Mouse (Mus musculus) activated CD4-positive, CD25-positive, alpha-beta regulatory T cell (primary cell): Measurements from ENCODE around the gene Spg7. TPM values are rescaled to one million over a fixed set of nuclear protein-coding genes. Genes with fewer than 3 reads are reported as not detected.

Experiments used
- polyA plus RNA-seq, 2 experiments: library from polyadenylated mRNA; unstranded; fragments of 100-300 nt; shearing (Covaris generic); gene quantifications; one replicate each; pipeline ENCODE4 v1.2.1; 2017

Gene Spg7
- 10 to 100 TPM; 42.0 to 65.5 TPM for polyA plus RNA-seq

DNA sequence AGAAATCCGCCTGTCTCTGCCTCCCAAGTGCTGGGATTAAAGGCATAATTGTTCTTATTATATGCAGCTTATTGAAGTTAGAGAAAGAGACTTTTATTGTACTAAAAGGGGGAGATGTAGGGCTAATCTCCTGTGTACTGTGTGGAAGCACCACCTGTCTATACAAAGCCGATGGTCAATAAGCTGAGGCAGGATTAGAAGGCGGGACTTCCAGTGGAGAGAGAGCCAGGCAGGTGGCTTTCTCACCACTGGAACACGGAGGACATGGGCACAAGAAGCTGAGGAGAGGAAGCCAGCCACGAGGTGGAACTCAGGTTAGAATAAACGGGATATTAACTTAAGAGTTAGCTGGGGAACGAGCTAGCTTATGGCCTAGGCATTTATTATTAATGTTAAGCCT, at the start of gene Spg7:
TSS of gene Spg7 (plus strand) at position 222 of the 400 bp plus-strand sequence.

DNA sequence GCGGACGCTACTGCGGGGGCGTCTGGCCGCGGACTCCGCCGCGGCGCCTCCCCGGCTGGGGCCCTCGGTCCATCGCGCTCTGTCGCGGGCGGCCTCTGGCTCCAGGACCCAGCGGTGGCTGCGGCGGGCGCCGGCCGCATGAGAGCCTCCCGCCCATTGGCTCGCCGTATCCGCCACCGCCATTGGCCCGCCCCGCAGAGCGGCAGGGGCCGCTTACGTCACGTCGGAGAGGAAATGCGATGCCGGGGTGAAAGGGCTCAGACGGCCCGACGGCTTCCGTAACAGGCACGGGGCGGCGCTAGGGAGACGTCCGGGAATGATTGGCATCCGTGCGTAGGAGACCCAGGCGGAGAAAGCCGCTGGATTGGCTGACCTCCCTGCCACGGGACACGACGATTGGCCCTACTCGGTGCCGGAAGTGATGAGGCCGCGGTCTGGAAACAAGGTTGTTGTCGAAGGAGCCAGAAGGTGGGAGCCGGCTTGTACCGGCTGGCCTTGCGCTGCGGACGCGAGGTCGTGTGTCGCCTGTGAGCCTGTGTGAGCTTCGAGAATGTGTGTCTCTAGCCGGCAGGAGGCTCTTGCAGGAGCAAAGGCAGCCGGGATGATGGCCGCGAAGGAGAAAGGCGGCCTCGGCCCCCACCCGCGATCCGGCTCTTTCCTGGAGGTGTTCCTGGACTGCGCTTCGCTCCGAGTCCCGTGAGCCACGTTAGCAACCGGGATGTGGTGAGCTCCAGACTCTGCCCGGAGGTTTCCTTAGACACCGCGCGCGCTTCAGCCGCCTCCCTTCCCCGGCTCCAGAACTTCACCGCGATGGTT, 20.4 kb upstream of the Spg7 start, which contains the start of gene Ankrd11:
TSS of gene Ankrd11 (minus strand) at position 120 of the 816 bp plus-strand sequence.

DNA sequence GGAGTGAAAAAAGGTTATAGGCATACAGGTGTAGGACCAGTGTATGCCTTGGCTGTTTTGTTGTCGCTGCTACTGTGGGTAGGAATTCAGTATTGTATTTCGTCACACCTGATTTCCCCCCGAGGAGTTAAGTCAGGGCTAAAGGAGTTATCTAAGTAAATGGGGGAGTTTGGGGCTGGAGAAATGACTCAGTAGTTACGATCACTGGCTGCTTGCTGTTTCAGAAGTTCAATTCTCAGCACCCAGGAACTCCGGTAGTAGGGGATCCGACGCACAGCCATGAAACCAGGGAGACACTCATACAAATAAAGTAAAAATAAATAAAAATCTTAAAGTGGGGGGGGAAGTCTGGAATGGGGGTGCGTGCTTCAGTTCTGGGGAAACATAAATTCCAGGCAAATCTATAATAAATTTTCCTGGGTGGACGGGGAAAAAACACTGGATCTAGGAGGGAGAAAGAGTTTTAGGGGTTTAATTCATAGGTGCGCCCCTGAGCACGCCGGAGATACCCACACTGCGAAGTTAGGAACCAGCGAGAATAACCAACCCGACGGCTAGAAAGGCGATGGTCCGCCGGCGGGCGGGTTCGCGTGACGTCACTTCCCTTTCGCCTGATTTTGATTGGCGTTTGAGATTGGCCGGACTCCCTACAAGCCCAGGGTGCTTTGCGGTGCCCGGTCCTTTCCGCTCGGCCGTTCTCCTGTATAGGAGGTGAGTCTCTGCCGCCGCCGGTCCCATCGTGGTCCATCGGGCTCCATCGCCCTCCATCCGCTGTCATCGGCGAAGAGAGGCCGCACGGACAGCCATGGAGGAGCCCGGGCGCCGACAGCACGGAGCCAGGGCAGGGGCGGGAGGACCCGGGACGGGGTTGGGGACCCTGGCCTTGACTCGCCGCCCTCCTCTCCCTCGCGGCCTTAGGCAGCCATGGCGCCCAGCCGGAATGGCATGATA, 39.3 kb downstream of the Spg7 start, which contains the start of gene Rpl13:
TSS of gene Rpl13 (plus strand) at position 616 of the 951 bp plus-strand sequence.

DNA sequence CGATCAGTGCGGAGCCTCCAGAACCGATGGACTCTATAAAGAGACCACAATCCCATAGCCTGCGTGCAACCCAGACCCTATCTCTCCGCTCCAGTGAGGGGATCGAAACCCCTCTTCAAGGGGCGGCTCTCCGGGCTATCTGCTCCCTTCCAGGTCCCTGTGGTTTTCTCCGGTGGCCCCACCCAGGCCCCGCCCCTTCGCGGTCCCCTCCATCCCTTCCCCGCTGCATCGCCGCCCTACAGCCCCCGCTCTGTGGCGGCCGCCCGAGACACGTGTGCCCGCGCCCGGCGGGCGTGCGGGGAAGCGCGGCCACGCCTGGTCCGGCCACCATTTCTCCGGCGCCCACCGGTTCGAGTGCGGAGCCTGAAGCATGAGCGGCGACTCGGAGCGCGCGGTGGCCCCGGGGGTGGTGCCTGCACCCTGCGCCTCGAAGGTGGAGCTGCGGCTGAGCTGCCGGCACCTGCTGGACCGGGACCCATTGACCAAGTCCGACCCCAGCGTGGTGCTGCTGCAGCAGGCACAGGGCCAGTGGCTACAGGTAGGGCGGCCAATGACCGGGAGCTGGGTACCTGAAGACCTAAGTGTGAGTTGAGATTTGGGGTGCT, 54.5 kb downstream of the Spg7 start, which contains the start of gene Cpne7:
TSS of gene Cpne7 (plus strand) at position 248 of the 605 bp plus-strand sequence.

Other genes starting within 250 kb of the Spg7 start
- gene Cdh15, start 215.0 kb upstream of the Spg7 start, polyA plus RNA-seq, result under 1 TPM; 0.13 to 0.16 TPM
- gene Ankrd11, start 20.7 kb upstream of the Spg7 start, polyA plus RNA-seq, result 100 to 1,000 TPM; 215 to 236 TPM
- gene Rpl13, start 39.4 kb downstream of the Spg7 start, polyA plus RNA-seq, result 1,000 to 10,000 TPM in 1 of 2 experiments, 100 to 1,000 TPM in 1; 680 to 1,054 TPM
- gene Cpne7, start 54.4 kb downstream of the Spg7 start, polyA plus RNA-seq, result 1 to 10 TPM in 1 of 2 experiments, under 1 TPM in 1; 0.82 to 2.5 TPM
- gene Sult5a1, start 95.4 kb downstream of the Spg7 start, polyA plus RNA-seq, result 1 to 10 TPM in 1 of 2 experiments, not detected in 1; 1.7 TPM
- under 1 TPM in 1 of 2 experiments, not detected in 1; 0.07 TPM for gene Dpep1, start 123.3 kb downstream of the Spg7 start, polyA plus RNA-seq
- gene Chmp1a, start 149.8 kb downstream of the Spg7 start, polyA plus RNA-seq, result 100 to 1,000 TPM; 163 to 192 TPM
- under 1 TPM in 1 of 2 experiments, not detected in 1; 0.69 TPM for gene Spata33, start 149.9 kb downstream of the Spg7 start, polyA plus RNA-seq
- 10 to 100 TPM; 18.6 to 20.0 TPM for gene Cdk10, start 161.9 kb downstream of the Spg7 start, polyA plus RNA-seq
- 10 to 100 TPM; 14.7 to 17.1 TPM for gene Spata2l, start 173.3 kb downstream of the Spg7 start, polyA plus RNA-seq
- 10 to 100 TPM; 25.1 to 28.7 TPM for gene Zfp276, start 191.3 kb downstream of the Spg7 start, polyA plus RNA-seq
- 10 to 100 TPM; 20.4 to 28.6 TPM for gene Vps9d1, start 191.4 kb downstream of the Spg7 start, polyA plus RNA-seq